Mouse (Mus musculus) left cerebral cortex, postnatal 25 days (tissue): ENCODE measurements at regions not wholly inside any gene's neighbourhood (a gene's known extent, or its start where the extent isn't known, plus 50 kb on each side); places are given as distances from the start of the nearest gene placed in this dataset.

ENCODE experiments used
- DNase-seq, 2 experiments: peaks; one replicate each; pipeline ENCODE4 v3.0.0; 2022; ENCODE audit warnings: low spot score in 2 of 2, mixed read lengths in 1 of 2
- intact Hi-C: fragments of 180-260 bp; cut with DNase I; formaldehyde crosslinking; loops from one replicate; pipeline ENCODE4 v1.15.1; 2025

DNA sequence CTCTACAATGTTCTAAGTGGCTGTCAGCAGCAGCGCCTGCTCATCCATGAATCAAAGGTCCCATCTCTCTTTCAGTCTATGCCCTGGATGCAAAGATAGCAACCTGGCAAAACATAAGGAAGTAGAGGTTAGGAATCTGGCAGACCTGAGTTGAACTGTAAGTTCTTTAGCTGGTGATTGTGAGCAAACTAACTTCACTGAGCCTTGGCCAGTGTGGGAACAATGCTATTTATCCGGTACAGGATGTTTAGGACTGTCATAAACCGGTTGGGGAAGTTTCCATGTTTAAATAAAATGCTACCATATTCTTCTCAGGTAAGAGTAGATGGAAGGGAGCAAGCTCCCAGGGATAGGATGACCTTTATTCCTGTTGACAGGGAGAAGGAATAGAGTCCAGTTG lies 1306.2 kb upstream of the A1bg start:
- intact Hi-C loops = no loop called here
- no peak for DNase-seq

DNA sequence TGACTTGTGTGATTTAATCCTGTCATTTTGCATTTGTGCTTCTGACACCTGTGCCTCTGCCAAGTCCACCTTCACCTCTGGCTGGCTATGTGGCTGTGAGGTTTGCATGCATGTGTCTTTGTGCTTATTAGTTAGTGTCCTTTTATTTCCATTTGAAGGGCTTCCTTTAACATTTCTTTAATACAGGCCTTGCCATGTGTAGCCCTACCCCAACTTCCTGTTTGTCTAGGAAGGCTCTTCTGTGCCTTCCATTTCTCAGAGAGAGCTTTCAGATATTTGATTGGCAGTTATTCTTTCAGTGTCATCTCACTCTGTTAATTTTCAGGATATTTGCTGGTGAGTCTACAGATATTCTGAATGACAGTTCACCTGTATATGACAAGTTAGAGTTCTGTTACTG lies 1302.0 kb upstream of the A1bg start:
- no peak for DNase-seq
- intact Hi-C loops = no loop called here

GRCm38 (mm10) chr15:62224191-62224590 lies 1301.4 kb upstream of the A1bg start:
- DNase-seq = no peak
- intact Hi-C loops = no loop called here

GRCm38 (mm10) chr15:62223156-62223840 lies 1300.5 kb upstream of the A1bg start:
- no peak for DNase-seq
- intact Hi-C loops = no loop called here

DNA sequence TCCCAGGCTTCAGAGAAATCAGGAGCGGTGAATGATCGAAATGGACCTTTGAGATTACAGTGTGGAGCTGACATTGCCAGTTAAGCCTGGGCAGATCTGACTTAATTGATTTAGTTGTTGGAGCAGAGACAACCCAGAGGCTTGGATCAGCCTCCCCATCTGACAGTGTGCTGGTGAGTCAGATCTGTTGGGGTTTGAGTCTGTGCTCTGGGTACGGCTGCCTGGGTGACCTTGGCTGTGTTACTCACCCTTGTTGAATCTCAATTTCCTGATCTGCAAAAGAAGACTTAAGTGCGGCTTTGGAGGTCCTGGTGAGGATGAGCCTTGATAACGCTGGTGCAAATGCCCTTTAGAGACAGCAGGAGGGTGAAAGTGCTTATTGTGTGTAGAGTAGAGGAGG lies 1299.9 kb upstream of the A1bg start:
- DNase-seq = no peak
- intact Hi-C loops = no loop called here

GRCm38 (mm10) chr15:62222201-62222600 lies 1299.4 kb upstream of the A1bg start:
- intact Hi-C loops = no loop called here
- no peak for DNase-seq

DNA sequence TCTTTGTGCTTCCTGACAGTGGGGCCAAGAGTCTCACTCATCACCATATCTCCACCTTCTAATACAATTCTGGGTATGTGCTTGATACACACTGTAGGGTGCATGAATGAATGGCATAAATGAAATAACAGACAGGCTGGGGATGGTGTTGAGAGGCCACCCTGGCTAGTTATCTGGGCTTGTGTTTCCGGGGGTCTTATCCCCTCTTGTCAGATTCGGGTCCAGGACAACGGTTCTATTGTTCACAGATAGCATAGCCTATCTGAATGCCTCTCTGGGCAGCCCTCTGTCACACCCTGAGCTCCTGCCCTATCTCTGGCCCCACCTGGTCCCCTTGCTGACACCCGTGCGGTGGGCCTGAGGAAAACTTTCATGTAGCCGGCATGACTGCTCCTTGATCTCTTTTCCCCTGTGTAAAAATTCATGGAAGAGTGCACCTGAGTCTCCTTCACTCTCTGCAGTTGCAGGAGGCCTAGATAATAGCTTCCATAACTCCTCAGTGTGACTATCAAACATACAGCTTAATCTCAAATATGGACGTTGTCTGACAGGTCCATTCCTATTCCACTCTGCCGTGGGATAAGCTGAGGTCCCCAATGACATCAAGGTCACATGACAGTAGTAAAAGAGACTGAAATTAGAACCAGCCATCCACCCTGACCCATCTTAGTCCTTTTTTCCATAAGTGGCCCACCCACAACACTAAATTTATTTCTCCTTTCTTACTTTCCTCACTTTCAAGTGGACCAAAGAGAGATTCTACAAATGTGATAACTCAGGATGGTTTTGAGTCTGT lies 1298.4 kb upstream of the A1bg start:
- intact Hi-C loops = no loop called here
- no peak for DNase-seq

- intact Hi-C loops = no loop called here
- no peak for DNase-seq
Observed at GRCm38 (mm10) chr15:62220620-62221019, 1297.8 kb upstream of the A1bg start.

DNA sequence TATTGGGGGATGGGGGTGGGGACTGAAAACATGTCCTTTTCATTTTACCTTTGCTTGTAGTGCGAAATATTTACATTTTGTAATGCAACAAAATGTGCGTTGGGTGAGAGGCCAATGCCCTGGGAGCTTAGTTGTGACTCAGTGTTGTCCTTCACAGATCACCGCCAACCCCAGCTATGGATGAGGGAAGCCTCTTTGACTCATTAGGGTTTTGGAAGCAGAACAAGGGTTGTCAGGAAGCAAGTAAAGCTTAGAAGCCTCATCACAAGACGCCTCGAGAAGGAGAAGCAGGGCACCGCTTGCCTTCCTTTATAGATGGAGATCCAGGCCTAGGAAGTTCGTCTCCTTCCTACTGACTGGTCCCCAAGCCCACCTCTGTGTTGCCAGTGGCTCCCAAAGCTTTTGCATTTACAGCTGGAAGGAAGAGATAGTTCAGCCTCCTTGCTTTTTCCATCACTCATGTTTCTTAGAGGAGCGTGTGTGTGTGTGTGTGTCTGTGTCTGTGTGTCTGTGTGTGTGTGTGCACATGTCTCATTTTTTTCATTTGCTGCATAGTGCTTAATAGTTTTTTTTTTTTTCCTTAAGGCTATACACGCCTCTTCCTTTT lies 1297.2 kb upstream of the A1bg start:
- no peak for DNase-seq
- intact Hi-C loops = no loop called here

GRCm38 (mm10) chr15:62218346-62219080 lies 1295.7 kb upstream of the A1bg start:
- DNase-seq = no peak
- intact Hi-C loops = no loop called here

DNA sequence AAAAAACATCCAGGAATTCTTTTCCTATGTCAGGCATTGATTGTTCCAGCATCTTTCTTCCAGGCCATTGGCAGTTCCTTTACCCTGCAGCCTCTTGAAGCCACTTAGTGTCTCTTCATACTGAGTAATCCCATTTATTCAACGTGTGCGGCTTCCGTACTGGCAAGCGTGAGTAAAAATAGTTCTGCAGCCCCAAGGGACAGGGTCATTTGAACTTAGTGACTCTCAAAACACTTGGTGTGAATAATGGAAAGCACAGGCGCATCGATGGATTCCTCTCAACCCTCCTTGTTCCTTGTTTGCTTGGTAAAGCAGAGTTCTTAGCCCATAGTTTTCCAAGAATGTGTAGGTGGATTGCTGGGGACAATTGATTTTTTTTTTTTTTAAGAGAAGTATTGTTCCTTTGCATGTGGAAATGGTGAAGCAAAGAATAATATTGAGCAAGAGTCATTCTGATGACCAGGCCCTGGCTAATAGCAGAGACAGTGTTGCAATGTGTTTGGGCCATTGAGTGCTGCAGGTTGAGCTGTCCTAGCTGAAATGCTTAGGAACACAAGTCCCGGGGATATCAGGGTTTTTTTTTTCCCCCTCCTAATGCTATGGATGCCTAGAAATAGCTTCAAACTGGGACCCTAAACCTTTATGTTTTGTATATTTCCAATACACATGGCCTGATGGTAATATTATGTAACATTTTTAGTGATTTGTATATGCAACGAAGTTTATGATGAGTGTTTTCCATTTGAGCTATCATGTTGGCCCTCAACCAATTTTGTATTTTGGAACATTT lies 1294.1 kb upstream of the A1bg start:
- intact Hi-C loops = no loop called here
- no peak for DNase-seq

DNA sequence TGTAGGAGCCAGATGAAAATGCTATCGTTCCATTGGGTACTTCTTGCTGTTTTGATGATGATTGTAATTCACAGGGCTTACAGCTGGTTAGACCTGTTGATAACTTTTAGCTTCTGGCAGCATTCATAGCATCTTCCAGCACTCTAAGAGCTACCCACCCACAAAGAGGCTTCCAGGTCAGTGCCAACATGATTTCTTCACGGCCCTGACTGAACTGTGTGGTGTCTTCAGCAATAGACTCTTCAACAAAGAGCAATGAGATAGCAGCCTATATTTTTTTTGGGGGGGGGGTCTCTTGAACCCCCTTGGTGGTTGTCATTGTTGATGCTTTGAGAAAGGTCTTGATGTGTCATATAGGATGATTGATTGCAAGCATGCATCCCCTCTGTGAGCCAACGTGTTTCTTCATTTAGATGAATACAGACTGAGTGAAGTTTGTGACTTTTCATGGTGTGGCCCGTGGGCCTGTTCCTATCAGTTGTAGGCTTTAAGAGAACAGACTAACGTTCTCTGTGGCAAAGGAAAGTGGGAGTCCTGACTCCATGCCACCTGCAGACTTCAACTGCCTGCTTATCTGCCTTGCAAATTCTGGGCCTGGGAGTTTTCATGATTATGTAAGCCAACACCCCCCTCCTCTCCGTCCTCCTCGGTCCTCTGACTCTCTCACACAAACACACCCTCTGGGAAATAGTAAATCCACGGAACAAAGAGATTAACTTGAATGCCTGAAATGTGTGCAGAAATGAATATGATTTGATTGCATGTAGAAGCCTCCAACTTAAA lies 1293.0 kb upstream of the A1bg start:
- peak in 1 of 2 experiments; percentile 14 for DNase-seq
- intact Hi-C loops = no loop called here

DNA sequence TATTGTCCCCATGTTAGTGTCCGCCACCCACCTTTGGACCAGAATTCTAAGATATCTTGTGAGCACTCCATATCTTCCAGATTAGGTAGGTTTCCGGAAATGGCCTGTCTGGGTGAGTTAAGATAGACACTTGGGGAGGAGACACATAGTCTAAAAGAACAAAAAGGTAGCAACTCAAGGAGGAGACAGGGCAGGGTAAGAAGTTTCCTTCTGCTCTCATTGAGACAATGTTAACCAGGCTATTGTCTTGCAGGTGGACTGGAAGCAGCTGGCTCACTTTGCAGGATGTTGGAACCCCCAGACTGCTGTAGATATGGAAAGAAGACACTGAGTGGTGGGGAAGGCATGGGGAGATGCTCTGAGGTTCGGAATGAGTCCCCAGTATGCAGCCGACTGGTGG lies 1291.5 kb upstream of the A1bg start:
- intact Hi-C loops = no loop called here
- DNase-seq = no peak

DNA sequence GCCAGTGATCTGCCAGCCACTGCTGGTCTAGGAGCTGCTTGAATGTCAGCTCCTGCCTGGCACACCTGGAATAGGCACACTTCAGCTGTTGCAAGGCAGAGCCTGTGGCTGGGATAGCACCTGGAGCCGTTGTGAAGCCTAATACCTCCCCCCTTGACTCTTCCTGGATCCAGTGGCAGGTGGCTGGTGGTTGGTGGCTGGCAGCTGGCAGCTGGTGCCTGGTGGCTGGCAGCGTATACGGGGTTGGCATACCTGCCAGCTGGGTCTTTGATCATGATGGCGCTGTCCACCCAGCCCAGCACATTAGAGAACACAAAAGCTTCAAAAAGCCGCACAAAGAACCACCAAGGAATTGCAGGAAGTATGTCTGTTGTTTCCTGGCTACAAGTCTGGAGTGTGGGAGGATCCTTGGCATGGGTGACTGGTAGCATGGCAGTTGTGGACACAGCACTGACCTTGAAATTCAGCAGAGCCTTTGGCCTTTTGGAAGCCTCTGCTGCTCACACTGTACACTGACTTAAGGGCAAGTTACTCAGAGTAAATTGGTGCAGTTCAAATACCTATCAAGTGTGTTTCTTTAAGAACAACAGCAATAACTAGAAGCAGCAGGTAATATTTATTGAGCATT lies 1289.6 kb upstream of the A1bg start:
- intact Hi-C loops = no loop called here
- DNase-seq = no peak

DNA sequence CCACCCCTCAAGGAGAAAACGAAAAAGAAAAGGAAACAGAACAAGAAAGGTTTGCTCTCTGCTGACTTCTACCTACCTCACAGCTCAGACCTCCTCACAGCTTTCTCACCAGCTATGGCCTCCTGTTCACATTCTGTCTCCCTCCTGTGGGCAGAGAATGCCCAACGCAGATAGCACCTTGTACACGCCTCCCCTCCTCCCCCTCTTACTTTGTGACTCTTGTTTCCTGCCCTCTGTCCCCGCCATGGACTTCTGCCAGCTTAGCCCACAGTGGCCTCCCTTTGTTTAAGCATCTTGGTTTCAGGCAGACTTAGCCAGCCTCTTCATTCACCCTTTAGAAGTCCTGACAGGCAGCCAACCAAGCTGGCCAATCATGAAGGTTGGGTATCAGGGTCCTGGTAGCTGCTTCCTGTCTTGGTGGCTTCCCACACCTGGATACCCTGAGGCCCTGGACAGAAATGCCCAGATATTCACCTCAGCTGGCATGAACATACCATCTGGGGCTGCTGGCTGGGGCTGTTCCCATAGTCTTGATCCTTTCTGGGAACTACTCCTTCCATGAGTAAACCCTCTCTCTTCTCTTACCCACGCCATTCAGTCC lies 1287.2 kb upstream of the A1bg start:
- intact Hi-C loops = no loop called here

GRCm38 (mm10) chr15:62209296-62209695 lies 1286.5 kb upstream of the A1bg start:
- intact Hi-C loops = no loop called here
- no peak for DNase-seq

More for the DNA sequence above, 1287.2 kb upstream of the A1bg start:
- no peak for DNase-seq

DNA sequence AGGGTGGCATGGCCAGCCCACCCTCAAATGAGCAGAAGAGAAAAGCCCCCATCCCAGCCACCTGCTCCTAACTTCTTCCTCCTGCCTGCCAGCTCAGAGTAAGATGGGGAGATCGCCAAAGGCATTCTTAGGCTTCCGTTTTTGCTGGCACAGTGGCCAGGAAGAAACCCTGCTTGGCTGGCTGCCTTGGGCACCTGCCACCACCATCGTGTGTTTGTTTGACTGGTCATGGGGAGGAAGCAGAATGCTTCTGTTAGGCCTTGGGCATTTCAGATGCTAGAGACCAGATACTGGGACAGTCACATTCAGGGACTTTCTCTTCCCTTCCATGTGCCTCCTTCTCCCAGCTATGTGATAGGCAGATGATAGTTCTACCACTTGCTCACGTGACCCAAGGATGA lies 1283.7 kb upstream of the A1bg start:
- intact Hi-C loops = no loop called here
- DNase-seq = peak; percentile 9 to 21
